Mouse (Mus musculus) heart, embryonic 15.5 days (tissue): ENCODE results near the gene Rgs5. TPM values are rescaled to one million over a fixed set of nuclear protein-coding genes. Genes with fewer than 3 reads are reported as not detected.

ENCODE experiments used
- ATAC-seq: fragments of 200-750 bp; cut with Nextera tagmentation; replicated peaks from 2 replicates; pipeline ENCODE4 v1.8.0; 2017; ENCODE audit warnings: low read depth, moderate TSS enrichment; ENCODE audit not compliant: insufficient number of reproducible peaks, insufficient read depth, low FRiP score
- H3K27ac ChIP-seq: fragments of 300-500 bp; sonication (generic); 2 replicates; pipeline ENCODE4 v1.5.1; 2015; ENCODE audit warnings: mild to moderate bottlenecking, inconsistent platforms
- H3K27me3 ChIP-seq: fragments of 300-500 bp; sonication (generic); 2 replicates; pipeline ENCODE4 v1.6.1; 2015; ENCODE audit warnings: inconsistent platforms
- H3K36me3 ChIP-seq: fragments of 300-500 bp; sonication (generic); 2 replicates; pipeline ENCODE4 v1.6.1; 2015; ENCODE audit warnings: mild to moderate bottlenecking, inconsistent platforms
- H3K4me1 ChIP-seq: fragments of 300-500 bp; sonication (generic); replicated peaks from 2 replicates; pipeline ENCODE4 v1.6.1; 2015; ENCODE audit warnings: inconsistent platforms
- H3K4me2 ChIP-seq: fragments of 300-500 bp; sonication (generic); 2 replicates; pipeline ENCODE4 v1.6.1; 2015; ENCODE audit warnings: inconsistent platforms, mild to moderate bottlenecking, moderate library complexity
- H3K4me3 ChIP-seq: fragments of 300-500 bp; sonication (generic); 2 replicates; pipeline ENCODE4 v1.5.1; 2015; ENCODE audit warnings: mild to moderate bottlenecking, inconsistent platforms
- H3K9ac ChIP-seq: fragments of 300-500 bp; sonication (generic); 2 replicates; pipeline ENCODE4 v1.6.1; 2015; ENCODE audit warnings: mild to moderate bottlenecking, inconsistent platforms
- H3K9me3 ChIP-seq: fragments of 300-500 bp; sonication (generic); replicated peaks from 2 replicates; pipeline ENCODE4 v1.6.1; 2016; ENCODE audit warnings: inconsistent platforms
- WGBS: fragments of 180-500 bp; shearing (Covaris S2); methylation state at CpG from one replicate; pipeline ENCODE4 v1.1.7; 2015; ENCODE audit warnings: mixed read lengths; 5-methylcytosine and 5-hydroxymethylcytosine counted together
- polyA plus RNA-seq: library from polyadenylated mRNA; unstranded; fragments of >200 nt; fragmentation: Nextera tagmentation; extraction: Ambion mirVana; gene quantifications from 2 replicates; pipeline ENCODE4 v1.2.1, GENCODE M21; 2015

The Rgs5 gene
- 11.5 and 12.7 TPM in 2 replicates for polyA plus RNA-seq

GRCm38 (mm10) chr1:169655256-169655655 lies at the start of gene Rgs5:
TSS of gene Rgs5 (plus strand) at chr1:169655501.
- Histone ChIP-seq H3K9me3 (no peaks in the 10 kb centered on the region), H3K4me3 (peak within 1 kb of the TSS; percentile 35), H3K4me1 (peaks cover 8% of the 10 kb centered on the region; the same call in 1 of the 2 replicates), H3K27me3 (peaks cover 4% of the 10 kb centered on the region; the same call in 1 of the 2 replicates), H3K27ac (no peak within 1 kb of the TSS), H3K36me3 (no peaks in the 10 kb centered on the region), H3K9ac (no peak within 1 kb of the TSS), H3K4me2 (peak within 1 kb of the TSS; percentile 57)
- peak; percentile 63; the same call in 1 of the 2 replicates for ATAC-seq
- 2% methylated on average over 8 of the region's 8 CpGs for WGBS

- no peak overlapping the region for H3K4me3 ChIP-seq
- no peaks in the 10 kb centered on the region for H3K36me3 ChIP-seq
- no peaks in the 10 kb centered on the region for H3K27me3 ChIP-seq
- H3K4me1 ChIP-seq: no peaks in the 10 kb centered on the region
- 69% methylated on average over 3 of the region's 3 CpGs for WGBS
- no peak overlapping the region for H3K9ac ChIP-seq
- H3K27ac ChIP-seq: no peak overlapping the region
- ATAC-seq: no peak
- no peak overlapping the region for H3K4me2 ChIP-seq
- H3K9me3 ChIP-seq: no peaks in the 10 kb centered on the region
These were observed 49.1 kb upstream of the Rgs5 start for GRCm38 (mm10) chr1:169606164-169606563.

GRCm38 (mm10) chr1:169629738-169630137 lies 25.6 kb upstream of the Rgs5 start:
- no peak overlapping the region for H3K4me2 ChIP-seq
- ATAC-seq: no peak
- WGBS: 67% methylated on average over 7 of the region's 7 CpGs
- H3K27me3 ChIP-seq: no peaks in the 10 kb centered on the region
- no peaks in the 10 kb centered on the region for H3K4me1 ChIP-seq
- no peaks in the 10 kb centered on the region for H3K36me3 ChIP-seq
- H3K4me3 ChIP-seq: no peak overlapping the region
- H3K9ac ChIP-seq: no peak overlapping the region
- H3K9me3 ChIP-seq: no peaks in the 10 kb centered on the region
- no peak overlapping the region for H3K27ac ChIP-seq

- H3K27ac ChIP-seq: no peak overlapping the region
- H3K4me2 ChIP-seq: no peak overlapping the region
- no peaks in the 10 kb centered on the region for H3K4me1 ChIP-seq
- 62% methylated on average over 14 of the region's 14 CpGs for WGBS
- no peaks in the 10 kb centered on the region for H3K27me3 ChIP-seq
- H3K9ac ChIP-seq: no peak overlapping the region
- no peaks in the 10 kb centered on the region for H3K36me3 ChIP-seq
- ATAC-seq: no peak
- H3K9me3 ChIP-seq: no peaks in the 10 kb centered on the region
- no peak overlapping the region for H3K4me3 ChIP-seq
These were observed 18.0 kb upstream of the Rgs5 start for GRCm38 (mm10) chr1:169637251-169637750.

GRCm38 (mm10) chr1:169644884-169645653 lies 10.2 kb upstream of the Rgs5 start:
- Histone ChIP-seq H3K9ac (no peak overlapping the region), H3K27ac (no peak overlapping the region), H3K4me1 (no peaks in the 10 kb centered on the region), H3K4me2 (no peak overlapping the region), H3K36me3 (no peaks in the 10 kb centered on the region), H3K27me3 (no peaks in the 10 kb centered on the region), H3K9me3 (no peaks in the 10 kb centered on the region), H3K4me3 (no peak overlapping the region)
- no peak for ATAC-seq
- 68% methylated on average over 7 of the region's 7 CpGs for WGBS

GRCm38 (mm10) chr1:169659479-169659878 lies 4.2 kb downstream of the Rgs5 start:
- Histone ChIP-seq H3K27ac (no peak overlapping the region), H3K9ac (no peak overlapping the region), H3K4me2 (no peak overlapping the region), H3K4me3 (no peak overlapping the region), H3K9me3 (no peaks in the 10 kb centered on the region), H3K36me3 (no peaks in the 10 kb centered on the region), H3K27me3 (peaks cover 4% of the 10 kb centered on the region; the same call in 1 of the 2 replicates), H3K4me1 (peaks cover 8% of the 10 kb centered on the region; the same call in 1 of the 2 replicates)
- ATAC-seq: no peak
- whole genome bisulfite sequencing: 2% methylated on average over 4 of the region's 4 CpGs

GRCm38 (mm10) chr1:169667328-169667727 lies 12.0 kb downstream of the Rgs5 start:
- WGBS: 40% methylated on average over 4 of the region's 4 CpGs
- H3K4me2 ChIP-seq: no peak overlapping the region
- ATAC-seq: no peak
- no peaks in the 10 kb centered on the region for H3K27me3 ChIP-seq
- H3K27ac ChIP-seq: no peak overlapping the region
- no peaks in the 10 kb centered on the region for H3K9me3 ChIP-seq
- no peaks in the 10 kb centered on the region for H3K4me1 ChIP-seq
- no peak overlapping the region for H3K4me3 ChIP-seq
- H3K36me3 ChIP-seq: no peaks in the 10 kb centered on the region
- H3K9ac ChIP-seq: no peak overlapping the region

GRCm38 (mm10) chr1:169670705-169671104 lies 15.4 kb downstream of the Rgs5 start:
- no peaks in the 10 kb centered on the region for H3K36me3 ChIP-seq
- no peak for ATAC-seq
- no peaks in the 10 kb centered on the region for H3K4me1 ChIP-seq
- no peak overlapping the region for H3K4me3 ChIP-seq
- 61% methylated on average over 1 of the region's 1 CpGs for WGBS
- no peak overlapping the region for H3K4me2 ChIP-seq
- H3K27ac ChIP-seq: no peak overlapping the region
- no peaks in the 10 kb centered on the region for H3K9me3 ChIP-seq
- no peak overlapping the region for H3K9ac ChIP-seq
- no peaks in the 10 kb centered on the region for H3K27me3 ChIP-seq

- H3K4me3 ChIP-seq: no peak overlapping the region
- H3K4me1 ChIP-seq: no peaks in the 10 kb centered on the region
- ATAC-seq: no peak
- no peaks in the 10 kb centered on the region for H3K9me3 ChIP-seq
- 0 out of 2 replicates have a peak overlapping the region, but pooled peaks have one; percentile 24 for H3K27ac ChIP-seq
- no peaks in the 10 kb centered on the region for H3K36me3 ChIP-seq
- no peak overlapping the region for H3K9ac ChIP-seq
- H3K27me3 ChIP-seq: no peaks in the 10 kb centered on the region
- WGBS: 67% methylated on average over 2 of the region's 2 CpGs
- no peak overlapping the region for H3K4me2 ChIP-seq
These were observed 16.5 kb downstream of the Rgs5 start for GRCm38 (mm10) chr1:169671801-169672200.

GRCm38 (mm10) chr1:169672272-169672671 lies 17.0 kb downstream of the Rgs5 start:
- Histone ChIP-seq H3K4me3 (no peak overlapping the region), H3K27me3 (no peaks in the 10 kb centered on the region), H3K36me3 (no peaks in the 10 kb centered on the region), H3K4me1 (no peaks in the 10 kb centered on the region), H3K4me2 (no peak overlapping the region), H3K27ac (0 out of 2 replicates have a peak overlapping the region, but pooled peaks have one; percentile 24), H3K9ac (no peak overlapping the region), H3K9me3 (no peaks in the 10 kb centered on the region)
- no peak for ATAC-seq
- 69% methylated on average over 4 of the region's 4 CpGs for WGBS

GRCm38 (mm10) chr1:169674116-169674515 lies 18.8 kb downstream of the Rgs5 start:
- Histone ChIP-seq H3K27ac (no peak overlapping the region), H3K4me2 (no peak overlapping the region)
- ATAC-seq: no peak

GRCm38 (mm10) chr1:169676751-169677150 lies 21.4 kb downstream of the Rgs5 start:
- Histone ChIP-seq H3K9me3 (no peaks in the 10 kb centered on the region), H3K4me3 (no peak overlapping the region), H3K36me3 (no peaks in the 10 kb centered on the region), H3K4me2 (no peak overlapping the region), H3K9ac (no peak overlapping the region), H3K27me3 (no peaks in the 10 kb centered on the region), H3K27ac (no peak overlapping the region), H3K4me1 (no peaks in the 10 kb centered on the region)
- ATAC-seq: no peak
- WGBS: 82% methylated on average over 1 of the region's 1 CpGs

More at GRCm38 (mm10) chr1:169674116-169674515, 18.8 kb downstream of the Rgs5 start:
- Histone ChIP-seq H3K27me3 (no peaks in the 10 kb centered on the region), H3K9me3 (no peaks in the 10 kb centered on the region), H3K4me1 (no peaks in the 10 kb centered on the region), H3K9ac (no peak overlapping the region), H3K4me3 (no peak overlapping the region), H3K36me3 (no peaks in the 10 kb centered on the region)
- 57% methylated on average over 3 of the region's 3 CpGs for WGBS
